Mouse (Mus musculus) adrenal gland (tissue): ENCODE data around the gene Gmfb.
"Not testable (repeated sequence)": the region's sequence is repeated elsewhere in the genome, so short reads cannot be mapped to it uniquely, and the experiment has no call there.

Experiments
- intact Hi-C: fragments of 180-260 bp; cut with DNase I; formaldehyde crosslinking; loops from one replicate; pipeline ENCODE4 v1.15.1; 2025
- long read RNA-seq, 2 experiments: library from polyadenylated mRNA; unstranded; transcript quantifications; one replicate each; pipeline ENCODE4 v2.0.0; 2020; ENCODE audit warnings: borderline replicate concordance in 1 of 2; ENCODE audit not compliant: insufficient replicate concordance in 1 of 2

Gene Gmfb
- long read RNA-seq, experiment 1, full-length matches to known transcripts = 22 of 33 reads
- long read RNA-seq, experiment 1, partial matches to known transcripts = 4 of 33 reads
- long read RNA-seq, experiment 1, other reads (novel, unspliced or antisense) = 7 of 33 reads
- long read RNA-seq, experiment 2, full-length matches to known transcripts = 28 of 36 reads
- long read RNA-seq, experiment 2, partial matches to known transcripts = 1 of 36 reads
- long read RNA-seq, experiment 2, other reads (novel, unspliced or antisense) = 7 of 36 reads

- intact Hi-C loops = no loop called here
Measured at GRCm38 (mm10) chr14:46821873-46822716, at the start of gene Gmfb. TSS of gene Gmfb (minus strand) at chr14:46822242.

GRCm38 (mm10) chr14:46862922-46863321, 40.9 kb upstream of the Gmfb start:
- intact Hi-C loops = no loop called here

- intact Hi-C loops = no loop called here
Measured at GRCm38 (mm10) chr14:46853677-46854076, 31.6 kb upstream of the Gmfb start.

DNA sequence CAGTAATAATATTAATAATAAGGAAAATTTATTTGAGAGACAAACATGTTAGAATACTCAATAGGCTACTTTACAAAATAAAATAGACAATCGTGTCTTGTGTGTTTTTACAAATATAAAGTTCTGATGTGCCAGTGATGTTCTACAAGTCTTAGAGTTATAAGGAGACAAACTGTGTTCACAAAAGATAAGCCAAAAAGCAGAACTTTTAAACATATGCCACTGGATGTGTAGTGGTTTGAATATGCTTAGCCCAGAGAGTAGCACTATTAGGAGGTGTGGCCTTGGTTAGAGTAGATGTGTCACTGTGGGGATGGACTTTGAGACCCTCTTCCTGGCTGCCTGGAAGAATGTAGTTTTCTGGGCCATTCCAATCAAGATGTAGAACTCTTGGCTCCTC, 27.7 kb upstream of the Gmfb start:
- intact Hi-C loops = no loop called here

- intact Hi-C loops = no loop called here
Measured at GRCm38 (mm10) chr14:46848736-46849135, 26.7 kb upstream of the Gmfb start.

GRCm38 (mm10) chr14:46848063-46848590, 26.1 kb upstream of the Gmfb start:
- intact Hi-C loops = no loop called here

GRCm38 (mm10) chr14:46845706-46846105, 23.7 kb upstream of the Gmfb start:
- intact Hi-C loops = no loop called here

- intact Hi-C loops = no loop called here
Measured at GRCm38 (mm10) chr14:46839326-46839725, 17.3 kb upstream of the Gmfb start.

DNA sequence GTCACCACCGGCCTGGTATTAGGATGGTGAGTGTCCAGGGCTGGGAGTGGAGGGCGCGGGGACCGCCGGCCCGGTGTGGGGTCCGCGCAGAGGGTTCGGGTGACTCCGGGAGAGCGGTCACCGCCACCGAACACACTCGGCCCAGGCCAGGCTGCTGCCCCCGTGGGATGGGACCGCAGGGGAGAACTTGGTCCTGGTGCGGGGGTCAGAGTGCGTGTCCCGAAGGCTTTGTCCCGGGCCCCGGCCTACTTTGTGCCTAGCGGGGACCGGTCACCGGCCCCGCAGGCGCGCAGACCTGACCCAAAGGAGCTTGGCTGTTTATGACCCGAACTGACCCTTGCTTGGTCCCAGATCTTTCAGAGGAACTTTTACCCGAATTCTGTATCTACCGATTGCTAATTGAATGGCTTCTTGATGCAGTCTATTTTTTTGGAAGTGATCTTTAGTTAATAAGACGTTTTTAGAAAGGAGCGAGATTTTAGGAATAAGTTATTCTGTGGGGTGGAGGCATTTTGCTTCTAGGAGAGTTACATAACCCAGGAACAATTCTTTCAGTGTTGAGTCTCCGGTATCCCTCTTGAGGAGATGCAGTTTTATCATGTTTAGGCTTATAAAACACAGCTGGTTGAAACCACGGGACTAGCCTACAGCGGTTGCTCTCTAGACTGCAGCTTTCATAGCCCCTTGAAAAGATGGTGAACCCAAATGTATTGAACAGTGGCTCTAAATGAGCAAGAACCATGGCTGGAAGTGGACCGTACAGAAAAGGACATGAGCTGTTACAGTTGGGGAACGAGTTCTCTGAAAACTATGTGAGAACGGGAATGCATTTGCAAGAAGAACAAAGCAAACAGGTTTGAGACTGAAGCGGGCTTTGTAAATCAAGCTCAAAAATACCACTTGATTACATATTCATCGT, 10.6 kb upstream of the Gmfb start:
- intact Hi-C loops = no loop called here

DNA sequence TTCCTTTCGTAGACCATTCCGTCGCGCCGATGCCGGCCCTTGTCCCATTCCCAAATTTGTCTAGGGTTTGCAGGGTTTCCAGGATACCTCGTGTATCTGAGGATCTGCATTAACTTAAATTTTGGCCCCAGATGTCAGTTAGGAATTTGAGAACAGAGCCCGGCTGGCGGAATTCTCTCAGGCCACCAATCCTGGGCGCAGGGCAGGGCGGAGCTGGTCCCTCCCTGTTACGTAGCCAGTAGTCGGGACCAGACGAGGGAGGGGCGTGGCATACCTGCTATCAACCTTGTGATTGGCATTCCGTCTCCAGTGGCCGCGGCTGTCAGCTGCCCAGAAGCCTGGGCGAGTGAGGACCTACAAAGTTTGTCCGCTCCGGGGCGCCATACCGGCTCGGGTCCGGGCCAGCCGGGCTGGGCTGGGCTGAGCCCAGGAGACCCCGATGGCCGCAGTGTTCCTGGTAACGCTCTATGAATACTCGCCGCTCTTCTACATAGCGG, 9.8 kb upstream of the Gmfb start, which contains the start of gene Cgrrf1:
Gene Cgrrf1 (plus strand): TSS at position 289 of the 497 bp plus-strand sequence.
- intact Hi-C loops = no loop called here

GRCm38 (mm10) chr14:46831295-46831694, 9.3 kb upstream of the Gmfb start:
- intact Hi-C loops = no loop called here

GRCm38 (mm10) chr14:46827430-46827829, 5.4 kb upstream of the Gmfb start:
- intact Hi-C loops = no loop called here

DNA sequence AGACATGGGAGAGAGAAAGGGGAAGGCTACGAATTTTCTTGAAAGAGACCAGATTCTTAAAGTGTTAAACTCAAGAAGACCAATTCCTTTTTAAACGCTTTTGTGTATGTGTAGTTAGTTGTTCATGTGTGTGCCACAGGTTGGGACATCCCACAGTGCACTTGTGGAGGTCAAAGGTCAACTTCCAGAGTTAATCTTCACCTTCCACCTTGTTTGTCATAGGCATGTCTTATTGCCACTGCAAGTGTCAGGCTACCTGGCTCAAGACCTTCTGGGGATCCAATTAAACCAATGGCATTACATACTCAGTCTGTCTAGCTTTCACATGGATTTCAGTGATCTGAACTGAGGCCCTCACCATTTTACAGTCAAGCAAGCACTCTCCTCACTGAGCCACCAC, 2.0 kb upstream of the Gmfb start:
- intact Hi-C loops = no loop called here

- intact Hi-C loops = no loop called here
Measured at GRCm38 (mm10) chr14:46821271-46821872, 670 bp downstream of the Gmfb start.

- intact Hi-C loops = not testable (repeated sequence)
Measured at GRCm38 (mm10) chr14:46819961-46820360, 2.1 kb downstream of the Gmfb start.

- intact Hi-C loops = no loop called here
Measured at GRCm38 (mm10) chr14:46818743-46819142, 3.3 kb downstream of the Gmfb start.

DNA sequence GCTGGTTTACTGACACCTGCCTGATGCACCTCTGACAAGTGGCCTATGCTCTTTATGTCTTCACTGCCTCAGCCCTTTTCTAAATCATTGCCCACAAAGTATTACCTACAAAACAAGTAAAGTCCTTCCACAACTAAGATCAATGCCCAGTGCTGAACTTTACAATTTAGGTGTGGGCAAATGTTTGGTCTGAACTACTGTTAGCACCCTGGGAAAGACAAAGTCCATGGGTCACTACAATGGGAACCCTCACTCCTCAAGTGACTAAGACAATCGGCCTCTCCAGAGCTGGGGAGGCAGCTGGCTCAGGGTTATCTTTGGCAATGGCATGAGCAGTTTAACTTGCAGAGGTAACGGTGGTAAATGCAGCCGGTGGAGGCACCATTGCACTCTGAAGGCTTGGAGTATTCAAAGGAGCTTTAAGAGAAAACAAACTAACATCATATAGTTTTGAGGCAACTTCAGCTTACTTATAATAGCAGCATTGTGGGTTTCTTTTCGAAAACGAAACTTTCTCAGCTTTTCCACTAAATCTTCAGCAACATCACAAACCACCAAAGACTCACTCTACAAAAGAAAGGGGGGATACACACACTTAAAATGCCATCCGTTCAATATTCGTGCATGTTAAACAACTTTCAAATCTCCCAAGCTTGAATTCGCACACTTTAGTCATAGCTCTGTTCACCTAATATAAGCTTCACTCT, 5.0 kb downstream of the Gmfb start:
- intact Hi-C loops = no loop called here

DNA sequence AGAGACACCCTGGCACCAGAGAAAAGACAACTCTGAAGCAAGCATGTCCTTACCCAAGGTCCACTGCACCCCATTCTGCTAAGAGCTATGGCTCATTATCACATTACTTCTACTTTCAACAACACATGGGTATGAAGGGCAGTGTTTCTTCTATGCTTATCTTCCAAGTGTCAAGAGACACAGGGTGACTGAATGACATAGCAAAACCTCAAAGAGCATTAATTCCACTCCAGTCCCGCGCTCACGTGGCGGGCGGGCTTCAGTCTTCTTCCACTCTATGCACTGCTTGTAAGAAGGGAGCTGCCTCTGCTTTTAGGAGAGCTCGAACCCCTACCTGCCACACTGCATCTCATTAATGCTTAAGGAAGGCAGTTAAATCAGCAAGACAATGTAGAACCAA, 6.4 kb downstream of the Gmfb start:
- intact Hi-C loops = no loop called here

DNA sequence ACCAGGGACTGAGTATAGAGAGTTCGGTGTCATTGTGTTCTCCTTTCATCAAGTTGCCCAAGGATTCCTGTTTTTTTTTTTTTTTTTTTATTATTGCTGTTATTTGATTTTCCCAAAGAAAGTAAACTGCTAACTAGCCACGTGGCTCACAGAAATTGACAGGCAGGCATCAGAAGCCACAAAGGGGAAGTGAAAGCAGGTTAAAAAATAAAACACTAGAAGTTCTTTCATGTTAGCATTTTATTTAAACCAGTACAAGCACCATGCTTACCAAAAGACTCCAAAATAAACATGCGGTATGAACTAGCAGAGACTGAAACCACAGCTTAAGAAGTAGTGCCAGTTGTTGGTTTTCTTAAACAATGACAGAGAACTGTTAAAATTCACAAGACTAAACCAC, 14.1 kb downstream of the Gmfb start:
- intact Hi-C loops = no loop called here

GRCm38 (mm10) chr14:46806186-46806585, 15.9 kb downstream of the Gmfb start:
- intact Hi-C loops = no loop called here
